Mouse (Mus musculus) heart, postnatal 0 days (tissue): Measurements from ENCODE around the gene Gm281.

ENCODE experiments used
- CTCF ChIP-seq: IDR thresholded peaks from 2 replicates; pipeline ENCODE4 v1.5.1; 2016; ENCODE audit warnings: antibody characterized with exemption, control low read depth, low read depth
- EP300 ChIP-seq: IDR thresholded peaks from 2 replicates; pipeline ENCODE4 v1.6.1; 2016; ENCODE audit warnings: antibody characterized with exemption, low read depth

- TF ChIP-seq CTCF (peak; percentile 52), EP300 (no peak)
These were observed 36.1 kb upstream of the Gm281 start for GRCm38 (mm10) chr14:13950401-13950800.
